Mouse (Mus musculus) adrenal gland (tissue): Measurements from ENCODE around the gene Gsto1.

Source experiments
- intact Hi-C: fragments of 180-260 bp; cut with DNase I; formaldehyde crosslinking; loops from one replicate; pipeline ENCODE4 v1.15.1; 2025

Gsto1 gene

DNA sequence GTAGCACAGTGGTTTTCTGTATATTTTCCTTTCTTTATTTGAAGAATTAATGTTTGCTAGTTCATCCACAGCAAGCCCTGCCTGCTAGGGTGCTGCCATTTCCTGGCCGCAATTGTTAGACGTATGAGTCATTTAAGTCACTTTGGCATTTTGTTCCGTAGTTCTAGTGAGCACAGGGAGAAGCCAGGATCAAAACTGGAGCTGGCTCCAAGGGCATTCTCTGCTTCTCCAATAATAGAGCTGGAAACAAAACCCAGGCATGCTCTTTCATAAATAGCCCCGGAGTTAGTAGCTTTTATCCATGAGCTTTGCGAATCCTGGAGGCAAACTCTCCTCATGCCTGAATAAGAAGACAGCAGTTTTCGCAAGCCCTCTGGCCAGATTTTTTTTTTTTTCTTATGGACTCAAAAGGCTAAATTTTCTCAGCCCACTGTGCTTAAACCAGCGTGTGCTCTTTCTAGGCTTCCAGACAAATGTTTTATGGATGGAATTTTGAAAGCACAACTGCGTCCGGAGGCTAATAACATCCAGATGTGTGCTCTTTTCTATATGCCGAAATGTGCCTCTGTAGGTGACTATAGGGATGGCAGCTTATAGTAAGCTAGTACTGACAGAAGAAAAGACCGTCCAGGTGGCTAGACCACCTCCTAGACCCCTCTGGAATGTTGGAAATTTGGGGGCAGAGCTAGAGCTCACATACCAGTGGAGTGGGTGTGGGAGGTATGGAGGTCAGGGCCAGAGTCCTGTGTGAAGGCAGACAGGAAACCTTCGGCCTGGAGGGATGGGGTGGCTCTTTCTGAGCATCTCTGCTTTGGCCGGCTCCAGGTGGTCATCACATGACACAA lies 597 bp upstream of the Gsto1 start:
- intact Hi-C loops, result no loop called here

- intact Hi-C loops, result no loop called here
These were observed 3.5 kb downstream of the Gsto1 start for GRCm38 (mm10) chr19:47857957-47858942.

- intact Hi-C loops, result no loop called here
These were observed 4.4 kb downstream of the Gsto1 start for GRCm38 (mm10) chr19:47859180-47859579.

- intact Hi-C loops, result no loop called here
These were observed 7.8 kb downstream of the Gsto1 start for GRCm38 (mm10) chr19:47862581-47862980.

GRCm38 (mm10) chr19:47864051-47864450 lies 9.3 kb downstream of the Gsto1 start:
- intact Hi-C loops, result no loop called here

- intact Hi-C loops, result no loop called here
These were observed 10.0 kb downstream of the Gsto1 start for GRCm38 (mm10) chr19:47864721-47865120.

DNA sequence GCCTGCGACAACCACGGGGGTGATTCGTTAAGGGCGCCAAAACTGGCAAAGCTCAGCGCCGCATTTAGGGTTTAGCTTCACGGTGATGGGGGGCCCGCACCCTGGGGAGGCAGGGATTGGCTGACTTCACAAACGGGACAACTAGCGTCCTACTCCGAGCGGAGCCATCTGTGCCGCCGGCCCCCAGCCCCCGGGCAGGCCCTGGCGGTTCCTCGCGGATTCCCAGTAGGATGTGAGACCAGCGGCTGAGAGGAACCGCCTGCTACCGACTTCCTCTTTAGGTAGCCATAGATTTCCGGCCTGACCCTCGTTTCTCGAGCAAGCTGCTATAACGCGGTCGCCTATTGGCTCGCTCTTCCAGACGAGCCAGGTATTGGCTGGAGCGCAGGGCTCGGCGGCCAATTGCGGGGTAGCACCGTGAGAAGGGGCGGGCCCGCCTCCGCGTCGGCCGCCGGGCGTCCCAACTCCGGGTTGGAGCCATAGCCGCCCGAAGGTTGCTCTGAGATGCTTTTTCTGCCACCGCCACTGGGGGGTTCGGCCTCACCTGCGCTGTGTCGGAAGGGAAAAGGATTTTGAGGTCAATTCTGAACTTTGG lies 10.7 kb downstream of the Gsto1 start, which contains the start of gene Gsto2:
Gene Gsto2 (plus strand): TSS at position 182 of the 595 bp plus-strand sequence.
- intact Hi-C loops, result no loop called here

GRCm38 (mm10) chr19:47867628-47868175 lies 12.9 kb downstream of the Gsto1 start:
- intact Hi-C loops, result no loop called here

- intact Hi-C loops, result no loop called here
These were observed 14.2 kb downstream of the Gsto1 start for GRCm38 (mm10) chr19:47868951-47869350.

DNA sequence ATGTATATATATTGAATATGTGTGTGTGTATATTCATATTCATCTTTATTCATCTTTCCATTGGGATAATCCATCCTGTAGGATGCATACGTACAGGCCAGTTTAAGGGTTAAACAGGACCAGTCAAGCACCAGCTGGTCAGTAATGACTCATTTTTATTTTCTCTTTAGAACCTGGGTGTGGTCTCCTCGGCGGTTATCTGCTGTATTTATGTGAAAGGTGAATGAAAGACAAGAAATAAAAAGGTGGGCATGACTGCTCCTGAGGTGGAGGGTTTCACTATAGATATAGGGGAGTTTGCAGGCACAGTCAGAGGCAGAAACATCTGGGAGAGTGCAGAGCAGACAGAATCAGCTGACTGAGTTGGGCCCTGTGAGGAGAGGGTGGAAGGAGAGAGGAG lies 14.7 kb downstream of the Gsto1 start:
- intact Hi-C loops, result no loop called here

DNA sequence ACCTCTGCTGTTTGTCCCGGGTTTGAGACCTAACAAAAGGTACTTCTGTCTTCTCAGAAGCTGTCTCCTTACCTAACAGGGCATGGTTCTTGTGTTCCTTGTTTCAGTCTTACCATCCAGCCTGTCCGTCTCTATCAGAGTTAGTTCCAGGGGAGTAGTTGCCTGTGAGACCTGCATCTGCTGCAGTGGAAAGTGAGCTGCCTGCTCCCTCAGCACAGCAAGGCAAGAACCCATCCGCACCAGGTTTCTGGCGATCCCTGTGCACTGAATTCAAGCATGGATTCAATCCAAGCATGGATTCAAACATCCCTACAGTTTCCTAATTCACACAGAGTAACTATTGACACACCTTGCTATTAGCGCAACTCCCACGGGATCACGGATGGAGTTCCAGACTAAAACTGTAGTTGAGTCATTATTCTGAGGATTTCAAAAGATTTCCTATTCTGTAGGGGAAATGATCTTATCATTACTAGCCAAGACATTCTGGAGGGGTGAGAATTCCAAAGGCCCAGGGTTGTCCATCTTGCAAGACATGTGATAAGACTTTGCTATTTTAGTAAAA lies 15.4 kb downstream of the Gsto1 start:
- intact Hi-C loops, result no loop called here

GRCm38 (mm10) chr19:47871515-47871914 lies 16.7 kb downstream of the Gsto1 start:
- intact Hi-C loops, result no loop called here

GRCm38 (mm10) chr19:47876252-47876651 lies 21.5 kb downstream of the Gsto1 start:
- intact Hi-C loops, result no loop called here

DNA sequence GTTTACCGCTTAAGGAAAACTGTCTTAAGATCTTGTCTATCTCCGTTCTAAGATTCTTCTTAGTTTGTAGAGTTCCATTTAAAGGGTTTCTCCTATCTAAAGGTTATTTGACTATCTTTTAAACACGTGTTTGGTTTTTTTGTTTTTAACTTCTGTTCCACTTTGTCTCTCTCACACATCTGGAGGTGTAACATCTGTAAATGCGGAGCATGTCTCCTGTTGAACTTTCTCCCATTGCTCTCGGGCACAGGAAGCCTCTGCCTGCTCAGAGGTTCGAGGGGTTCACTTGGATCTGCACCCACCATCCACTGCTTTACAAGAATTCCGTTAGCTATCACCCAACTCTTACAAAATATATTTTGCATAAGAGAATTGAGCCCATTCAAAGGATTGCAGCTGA lies 26.8 kb downstream of the Gsto1 start:
- intact Hi-C loops, result no loop called here

DNA sequence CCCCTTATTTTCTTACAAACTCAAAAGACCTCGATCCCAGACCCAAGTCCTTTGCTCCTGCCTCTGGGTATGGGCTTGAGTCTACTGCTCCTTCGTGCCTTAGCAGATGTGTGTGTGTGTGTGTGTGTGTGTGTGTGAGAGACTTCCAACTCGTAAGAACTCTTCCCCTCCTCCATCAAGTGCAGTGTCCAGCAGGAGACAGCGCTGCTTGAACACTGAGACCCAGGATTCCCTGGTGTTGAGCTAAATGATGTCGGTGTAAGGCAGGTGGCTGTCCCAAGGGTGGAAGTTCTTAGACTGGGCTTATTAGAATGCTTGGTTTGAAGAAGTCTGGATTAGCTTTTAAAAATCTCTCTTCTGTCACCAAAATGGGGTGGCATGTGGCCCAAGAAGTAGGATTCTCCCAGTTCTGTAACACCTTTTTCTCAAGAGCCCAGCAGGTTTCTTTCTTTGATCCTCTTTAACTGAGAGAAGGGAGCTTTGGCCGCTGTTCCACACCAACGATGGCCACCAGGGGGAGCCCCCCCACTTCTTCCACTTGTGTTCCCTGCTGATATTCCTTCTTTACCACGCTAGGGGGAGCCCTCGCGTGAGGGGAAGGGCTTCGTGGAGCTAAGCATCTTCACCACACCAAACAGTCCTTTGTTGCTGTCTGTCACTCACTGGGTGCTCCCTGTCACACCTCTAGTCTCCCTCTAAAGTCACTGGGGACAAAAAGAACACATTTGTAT lies 27.5 kb downstream of the Gsto1 start:
- intact Hi-C loops, result loop anchor here (1.0 kb wide), 1 partner anchor 50 kb away; no protein-coding TSS in a partner anchor

GRCm38 (mm10) chr19:47882882-47883254 lies 28.1 kb downstream of the Gsto1 start:
- intact Hi-C loops, result loop anchor here (1.0 kb wide), 1 partner anchor 49 kb away; no protein-coding TSS in a partner anchor

DNA sequence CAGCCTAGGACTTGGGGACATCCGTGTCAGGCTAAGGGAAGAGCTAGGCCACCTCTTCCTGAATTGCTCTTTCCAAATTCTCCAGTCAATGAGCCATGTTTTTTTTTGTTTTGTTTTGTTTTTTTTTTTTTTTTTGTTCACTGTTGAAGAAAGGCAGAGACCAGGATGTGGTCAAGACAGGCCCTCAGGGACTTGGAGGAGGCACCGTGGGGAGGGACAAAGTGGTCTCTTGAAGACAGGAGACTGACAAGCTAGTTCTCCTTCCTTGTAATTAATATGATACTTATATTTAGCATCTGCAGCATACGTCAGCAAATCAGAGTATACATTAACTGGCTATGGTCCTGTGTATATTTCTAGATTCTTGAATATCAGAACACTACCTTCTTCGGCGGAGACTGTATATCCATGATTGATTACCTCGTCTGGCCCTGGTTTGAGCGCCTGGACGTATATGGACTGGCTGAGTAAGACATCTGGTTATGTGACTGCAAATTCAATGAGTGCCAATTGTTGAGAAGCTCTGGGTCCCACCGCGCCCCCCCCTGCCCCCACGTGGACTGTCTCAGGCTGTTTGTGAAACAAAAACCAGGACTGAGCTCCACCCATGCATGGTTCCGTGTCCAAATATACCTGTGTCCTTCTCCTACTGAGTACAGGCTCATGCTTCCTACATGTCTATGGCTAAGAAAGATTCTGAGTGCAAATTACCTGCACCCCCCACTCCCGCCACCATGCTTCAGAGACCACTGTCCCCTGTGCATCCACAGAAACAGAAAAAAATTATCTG lies 29.7 kb downstream of the Gsto1 start:
- intact Hi-C loops, result no loop called here

GRCm38 (mm10) chr19:47885191-47885743 lies 30.5 kb downstream of the Gsto1 start:
- intact Hi-C loops, result no loop called here

- intact Hi-C loops, result no loop called here
These were observed 31.1 kb downstream of the Gsto1 start for GRCm38 (mm10) chr19:47885886-47886285.
